In the genomic region with DNA sequence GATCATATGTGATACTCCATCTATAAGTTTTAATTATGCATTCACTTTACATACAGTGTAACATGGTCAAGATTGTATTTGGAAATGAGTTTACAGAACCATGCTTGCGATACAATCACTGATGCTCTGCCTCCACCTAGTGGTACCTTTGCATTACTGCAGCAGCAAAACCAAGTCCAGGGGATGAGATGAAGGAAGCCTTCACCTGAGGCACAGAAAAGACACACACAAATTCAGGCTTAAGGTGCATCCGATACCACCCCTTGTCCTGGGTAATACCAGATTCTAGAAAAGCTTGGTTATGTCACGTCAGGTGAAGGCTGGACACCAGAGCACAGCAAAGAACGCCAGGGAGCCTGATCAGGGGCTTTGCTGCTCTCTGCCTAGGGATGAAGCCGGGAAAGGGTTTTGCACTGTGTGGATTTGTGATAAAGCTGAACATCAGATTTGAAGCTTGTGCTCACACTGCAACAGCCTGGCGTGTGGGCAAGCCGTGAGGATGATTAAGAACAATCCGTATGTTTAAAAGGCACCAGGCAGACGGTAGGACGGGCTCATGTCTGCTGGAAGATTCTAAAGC, we compare ENCODE assay signal across 7 mouse cellular contexts. TPM values are rescaled to one million over a fixed set of nuclear protein-coding genes. Genes with fewer than 3 reads are reported as not detected.
DNase-seq lines count a peak whose midpoint lies in the region; ATAC-seq and TF ChIP-seq lines count a peak whose summit lies in the region.

No protein-coding gene starts in this region.

- no peaks in the 10 kb centered on the region for H3K9me3 ChIP-seq in hindbrain, embryonic 12.5 days (replicated peaks)

- H3K9ac ChIP-seq in hindbrain, embryonic 12.5 days: no peak overlapping the region

- H3K27me3 ChIP-seq in hindbrain, embryonic 12.5 days: no peaks in the 10 kb centered on the region

- ATAC-seq in hindbrain, embryonic 12.5 days (ENCODE audit: low FRiP score): peak; percentile 46; the same call in 1 of the 2 replicates

- H3K27ac ChIP-seq in hindbrain, embryonic 12.5 days: no peak overlapping the region
- peak overlapping the region; percentile 68; the same call in 1 of the 2 replicates for H3K27ac ChIP-seq in layer of hippocampus, adult 2 months

- H3K4me3 ChIP-seq in hindbrain, embryonic 12.5 days: no peak overlapping the region
- H3K4me3 ChIP-seq in layer of hippocampus, adult 2 months: no peak overlapping the region

- peak; percentile 8 to 17 for DNase-seq in CD8-positive naive resting alpha-beta T cell, adult 2 months (ENCODE audit: low read depth in 2 of 2, low spot score in 2 of 2)
- DNase-seq in T-cell, adult 2 months (ENCODE audit: low spot score): peak; percentile 32
- DNase-seq in embryo, embryonic 11.5 days (ENCODE audit: low read depth, low spot score): peak; percentile 62
- DNase-seq in layer of hippocampus, adult 2 months (ENCODE audit: low spot score in 2 of 2): peak; percentile 64 to 84
- DNase-seq in lung, postnatal 10 days: peak; percentile 59
- DNase-seq in right cerebral cortex, adult 2 months (ENCODE audit: low spot score in 2 of 2): peak; percentile 78 to 81

- 43% methylated on average over 10 of the region's 10 CpGs for WGBS in hindbrain, embryonic 12.5 days

- no peak overlapping the region for H3K4me2 ChIP-seq in hindbrain, embryonic 12.5 days (replicated peaks)

- TF ChIP-seq CTCF in layer of hippocampus, adult 2 months (conservative IDR thresholded peaks at IDR 0.05): peak; percentile 99

- no peaks in the 10 kb centered on the region for H3K4me1 ChIP-seq in hindbrain, embryonic 12.5 days

- H3K36me3 ChIP-seq in hindbrain, embryonic 12.5 days: peaks cover 12% of the 10 kb centered on the region

RNA-seq across cellular contexts. Expression of a gene that starts 29.4 kb away (rescaled TPM):
- polyA plus RNA-seq in hindbrain, embryonic 12.5 days (2016; fragmentation: Nextera tagmentation; extraction: Ambion mirVana): 59.8 and 61.0 TPM in 2 replicates
- total RNA-seq in layer of hippocampus, adult 2 months (2021): 100 to 1,000 TPM; 111 to 112 TPM

RNA-seq across cellular contexts. Expression of a gene that starts 40.6 kb away (rescaled TPM):
- polyA plus RNA-seq in hindbrain, embryonic 12.5 days (2016; fragmentation: Nextera tagmentation; extraction: Ambion mirVana): 60.3 and 60.4 TPM in 2 replicates
- 10 to 100 TPM; 31.7 to 44.8 TPM for total RNA-seq in layer of hippocampus, adult 2 months (2021)

Comparison
In these comparisons a context has a peak if more than half of its experiments do, and no peak if none do; other contexts are left out.
1. DNase-seq: peak in every context shown above with its lines; median percentile 80 in right cerebral cortex, adult 2 months; 74 in layer of hippocampus, adult 2 months; 62 in embryo, embryonic 11.5 days; 59 in lung, postnatal 10 days; 32 in T-cell, adult 2 months; 12 in CD8-positive naive resting alpha-beta T cell, adult 2 months.